Mouse (Mus musculus) cerebral cortex, adult 2 months (tissue): ENCODE results near the gene Gpbp1l1.

Experiments used
- WGBS: fragments of 180-500 bp; shearing (Covaris S2); methylation state at CpG from one replicate; pipeline ENCODE4 v1.1.7; 2018; 5-methylcytosine and 5-hydroxymethylcytosine counted together

Gpbp1l1 gene

DNA sequence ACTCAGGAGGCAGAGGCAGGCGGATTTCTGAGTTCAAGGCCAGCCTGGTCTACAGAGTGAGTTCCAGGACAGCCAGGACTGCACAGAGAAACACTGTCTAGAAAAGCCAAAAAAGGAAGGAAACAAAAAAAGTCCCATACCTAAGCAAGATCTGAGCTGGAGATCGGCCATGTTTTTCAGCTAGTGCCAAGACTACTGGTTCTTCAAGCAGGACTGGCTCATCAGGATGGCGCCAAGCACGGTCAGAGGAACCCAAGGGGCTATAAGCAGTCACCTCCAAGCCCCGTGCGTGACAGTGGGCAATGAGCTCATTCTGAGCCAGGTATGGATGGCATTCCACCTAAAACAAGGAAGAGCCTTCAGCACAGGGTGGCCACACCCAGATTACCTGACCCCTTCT is 81.4 kb downstream of the Gpbp1l1 start:
- 86% methylated on average over 6 of the region's 6 CpGs for WGBS

DNA sequence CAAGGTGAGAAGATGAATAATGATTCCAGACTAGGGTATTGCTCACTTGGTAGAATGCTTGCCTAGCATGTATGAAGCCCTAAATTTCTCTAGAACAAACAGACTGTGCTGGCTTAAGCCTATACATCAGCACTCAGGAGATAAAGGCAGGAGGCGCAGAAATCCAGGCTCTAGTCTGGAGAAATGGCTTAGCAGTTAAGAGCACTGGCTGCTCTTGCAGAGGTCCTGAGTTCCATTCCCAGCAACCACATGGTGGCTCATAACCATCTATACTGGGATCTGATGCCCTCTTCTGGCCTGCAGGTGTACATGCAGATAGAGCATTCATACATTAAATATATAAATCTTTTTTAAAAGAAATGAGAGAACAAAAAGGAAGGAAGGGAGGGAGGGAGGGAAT is 84.6 kb downstream of the Gpbp1l1 start:
- WGBS: 96% methylated on average over 1 of the region's 1 CpGs
